Mouse (Mus musculus): ENCODE data around the gene Tle6.

Gene Tle6

GRCm38 (mm10) chr10:81592631-81593030 lies 8.2 kb downstream of the Tle6 start:
- DNase-seq (ENCODE audit: low spot score in 2 of 2), result no peak

GRCm38 (mm10) chr10:81591846-81592245 lies 9.0 kb downstream of the Tle6 start:
- DNase-seq (ENCODE audit: low spot score in 2 of 2), result no peak

- no peak for DNase-seq (ENCODE audit: low spot score in 2 of 2)
Observed at GRCm38 (mm10) chr10:81588739-81589138, 12.1 kb downstream of the Tle6 start.

GRCm38 (mm10) chr10:81583347-81583746 lies 17.5 kb downstream of the Tle6 start:
- no peak for DNase-seq (ENCODE audit: low spot score in 2 of 2)

- DNase-seq (ENCODE audit: low spot score in 2 of 2), result no peak
Observed at GRCm38 (mm10) chr10:81580441-81581070, 20.3 kb downstream of the Tle6 start.

DNA sequence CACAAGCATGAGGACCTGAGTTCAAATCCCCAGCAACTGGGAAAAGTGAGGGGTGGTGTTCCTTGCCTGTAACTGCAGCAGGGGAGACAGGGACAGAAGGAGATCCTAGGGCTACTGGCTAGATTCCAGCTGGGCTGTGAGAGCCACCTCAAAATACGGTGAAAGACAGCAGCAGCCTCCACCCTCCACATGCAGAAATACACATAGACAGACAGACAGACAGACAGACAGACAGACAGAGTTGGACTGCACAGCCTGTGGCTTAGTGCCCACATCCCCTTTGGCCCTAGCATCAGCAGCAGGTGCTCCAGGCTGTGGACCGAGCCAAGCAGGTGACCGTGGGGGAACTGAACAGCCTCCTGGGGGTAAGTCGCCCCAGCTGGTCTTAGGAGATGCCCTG lies 20.9 kb downstream of the Tle6 start:
- DNase-seq (ENCODE audit: low spot score in 2 of 2), result no peak

DNA sequence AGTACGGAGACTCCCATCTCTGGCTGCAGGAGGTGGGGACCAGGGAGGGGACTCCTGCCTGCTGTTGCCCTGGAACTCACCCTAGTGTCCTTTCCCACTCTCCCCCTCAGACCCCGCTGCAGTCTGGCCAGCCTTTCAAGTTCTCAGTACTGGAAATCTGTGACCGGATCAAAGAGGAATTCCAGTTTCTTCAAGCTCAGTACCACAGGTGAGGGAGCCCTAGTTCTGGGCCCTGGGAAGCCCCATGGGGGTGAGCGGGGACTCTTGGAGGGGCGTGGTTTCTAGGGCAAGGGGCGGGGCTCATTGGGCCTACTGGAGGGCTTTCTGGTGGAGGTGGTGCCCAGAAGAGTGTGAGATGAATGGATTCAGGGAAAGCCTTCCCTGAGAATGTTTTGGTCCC lies 25.2 kb downstream of the Tle6 start:
- DNase-seq (ENCODE audit: low spot score in 2 of 2), result no peak

GRCm38 (mm10) chr10:81575208-81575631 lies 25.7 kb downstream of the Tle6 start:
- no peak for DNase-seq (ENCODE audit: low spot score in 2 of 2)

- no peak for DNase-seq (ENCODE audit: low spot score in 2 of 2)
Observed at GRCm38 (mm10) chr10:81574081-81575056, 26.5 kb downstream of the Tle6 start, which contains the start of gene Tle2. TSS of gene Tle2 (plus strand) at chr10:81574561.

DNA sequence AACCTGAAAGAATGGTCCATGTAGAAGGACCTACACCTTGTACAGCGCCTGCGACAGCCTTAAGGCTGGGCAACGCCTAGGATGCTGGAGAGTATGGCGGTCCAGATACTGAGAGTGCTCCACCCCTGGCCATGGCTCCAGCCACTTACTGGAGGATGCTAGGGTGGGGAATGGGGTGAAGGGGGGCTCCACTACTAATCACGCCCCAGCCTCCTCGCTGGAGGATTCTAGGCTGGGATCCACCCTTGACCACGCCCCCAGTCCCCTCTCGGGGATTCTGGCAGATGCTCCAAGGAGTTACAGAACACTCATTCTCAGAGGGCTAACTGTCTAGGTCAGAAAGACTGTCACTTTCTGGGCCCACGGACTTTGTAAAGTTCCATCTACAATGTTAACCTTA lies 27.9 kb downstream of the Tle6 start:
- DNase-seq (ENCODE audit: low spot score in 2 of 2), result no peak

DNA sequence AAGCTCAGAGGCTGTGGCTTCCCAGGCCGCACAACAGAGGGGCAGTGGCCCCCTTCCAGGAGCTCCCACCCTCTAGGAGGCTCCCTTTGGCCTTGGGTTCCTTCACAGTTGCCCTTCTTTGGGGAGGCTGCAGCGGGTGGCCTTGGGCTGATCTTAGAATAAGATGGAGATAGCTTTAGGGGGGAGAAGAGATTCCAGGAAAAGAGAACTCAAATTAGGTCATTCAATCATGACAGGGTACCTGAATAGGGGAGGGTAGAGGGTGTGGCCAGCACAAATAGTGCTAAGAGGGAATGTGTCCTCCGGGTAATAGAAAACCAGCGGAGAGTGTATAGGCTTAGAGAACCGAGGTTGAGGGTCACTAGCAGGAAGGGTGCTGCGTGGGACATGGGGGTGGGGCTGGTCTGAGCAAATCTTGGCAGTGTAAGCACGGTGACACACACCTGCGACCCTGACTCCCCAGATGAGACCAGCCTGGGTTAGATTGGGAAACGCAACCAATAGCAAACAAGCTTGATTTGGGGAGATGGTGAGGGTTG lies 28.7 kb downstream of the Tle6 start:
- no peak for DNase-seq (ENCODE audit: low spot score in 2 of 2)

GRCm38 (mm10) chr10:81571501-81571876 lies 29.4 kb downstream of the Tle6 start:
- peak; percentile 98 to 99 for DNase-seq (ENCODE audit: low spot score in 2 of 2)

DNA sequence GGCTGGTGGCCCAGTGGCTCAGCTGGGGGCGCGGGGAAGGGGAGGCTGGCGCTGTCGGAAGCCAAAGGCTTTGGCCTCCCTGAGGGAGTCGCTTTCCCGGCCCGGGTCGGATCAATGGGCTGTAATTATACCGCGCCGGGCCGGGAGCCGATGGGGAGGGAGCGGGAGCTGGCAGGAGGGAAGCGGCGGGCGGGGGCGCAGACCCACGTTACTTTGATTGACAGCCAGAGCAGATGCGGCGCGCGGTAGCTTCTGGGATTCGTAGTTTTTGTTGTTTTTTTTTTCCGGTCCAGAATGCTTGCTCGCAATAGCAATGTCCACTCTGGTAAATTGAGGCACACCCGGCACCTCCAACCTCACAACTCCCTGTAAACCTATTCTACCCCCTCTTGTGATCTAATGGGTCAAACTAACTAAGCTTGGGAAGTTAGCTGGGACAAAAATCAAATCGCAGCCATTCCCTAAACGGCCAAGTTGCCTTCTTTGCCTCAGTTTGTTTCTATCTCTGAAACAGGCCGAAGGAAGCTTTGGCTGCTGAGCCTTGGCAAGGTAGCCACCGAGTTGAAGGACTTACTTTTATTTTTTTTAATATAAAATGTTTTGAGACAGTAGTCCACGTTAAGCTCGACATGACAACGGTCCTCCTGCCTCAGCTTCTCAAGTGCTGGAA lies 29.9 kb downstream of the Tle6 start:
- DNase-seq (ENCODE audit: low spot score in 2 of 2), result peak; percentile 94 to 96

DNA sequence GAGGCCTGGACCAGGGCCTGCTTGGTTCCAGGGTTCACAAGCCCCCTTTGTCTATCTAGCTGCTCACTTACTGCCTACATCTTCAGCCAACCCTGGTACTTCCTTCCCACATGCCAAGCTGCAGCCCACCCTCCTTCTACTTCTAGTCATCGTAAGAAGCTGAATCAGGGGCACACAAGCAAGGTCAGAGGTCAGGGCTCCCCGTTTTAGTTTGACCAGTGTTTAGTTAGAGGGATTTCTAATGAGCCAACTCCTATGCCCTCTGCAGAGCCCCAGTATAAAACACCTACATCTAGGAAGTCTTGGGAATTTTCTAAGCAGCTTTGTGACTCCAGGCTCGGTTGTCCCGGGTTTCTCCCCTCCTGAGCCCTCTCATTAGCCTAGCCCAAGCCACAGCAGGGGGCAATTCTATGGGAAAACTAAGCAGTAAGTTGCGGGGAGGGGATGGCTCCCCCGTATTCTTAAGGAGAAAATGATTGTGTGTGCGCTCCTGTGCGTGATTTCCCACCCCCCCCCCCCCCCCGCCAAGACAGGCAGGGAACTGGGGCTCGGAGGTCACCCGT lies 30.6 kb downstream of the Tle6 start:
- DNase-seq (ENCODE audit: low spot score in 2 of 2), result no peak

DNA sequence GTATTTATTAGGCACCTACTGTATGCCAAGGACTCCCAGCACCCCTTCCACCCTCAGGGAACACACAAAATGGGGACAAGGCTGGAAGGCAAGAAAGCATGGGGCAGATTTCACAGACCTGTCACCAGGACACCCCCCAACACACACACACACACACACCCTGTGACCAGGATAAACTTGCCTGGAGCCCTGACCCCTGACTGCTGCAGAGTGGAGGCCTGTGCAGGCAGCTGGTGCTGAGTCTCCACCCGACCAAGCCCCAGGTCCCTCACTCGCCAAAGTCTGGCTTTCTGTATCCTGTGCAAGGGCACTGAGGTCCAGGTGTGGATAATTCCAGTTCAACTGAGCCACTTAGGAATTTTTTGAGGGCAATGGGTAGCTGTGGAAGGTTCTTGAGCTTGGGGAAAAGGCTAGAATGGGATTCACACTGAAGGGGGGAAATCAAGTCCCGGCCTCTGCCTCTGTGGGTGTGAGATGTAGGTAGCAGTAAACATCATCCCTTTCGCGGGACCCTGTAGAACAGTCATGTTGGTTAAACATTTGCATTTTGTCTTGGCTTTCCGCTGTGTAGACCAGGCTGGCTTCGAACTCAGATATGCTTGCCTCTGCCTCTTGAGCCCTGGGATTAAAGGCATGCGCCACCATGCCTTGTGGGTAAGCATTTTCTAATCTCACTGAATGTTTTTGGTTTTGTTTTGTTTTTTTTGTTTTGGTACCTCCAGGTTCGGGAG lies 31.2 kb downstream of the Tle6 start:
- DNase-seq (ENCODE audit: low spot score in 2 of 2), result no peak

- no peak for DNase-seq (ENCODE audit: low spot score in 2 of 2)
Observed at GRCm38 (mm10) chr10:81568381-81569191, 32.3 kb downstream of the Tle6 start.

DNA sequence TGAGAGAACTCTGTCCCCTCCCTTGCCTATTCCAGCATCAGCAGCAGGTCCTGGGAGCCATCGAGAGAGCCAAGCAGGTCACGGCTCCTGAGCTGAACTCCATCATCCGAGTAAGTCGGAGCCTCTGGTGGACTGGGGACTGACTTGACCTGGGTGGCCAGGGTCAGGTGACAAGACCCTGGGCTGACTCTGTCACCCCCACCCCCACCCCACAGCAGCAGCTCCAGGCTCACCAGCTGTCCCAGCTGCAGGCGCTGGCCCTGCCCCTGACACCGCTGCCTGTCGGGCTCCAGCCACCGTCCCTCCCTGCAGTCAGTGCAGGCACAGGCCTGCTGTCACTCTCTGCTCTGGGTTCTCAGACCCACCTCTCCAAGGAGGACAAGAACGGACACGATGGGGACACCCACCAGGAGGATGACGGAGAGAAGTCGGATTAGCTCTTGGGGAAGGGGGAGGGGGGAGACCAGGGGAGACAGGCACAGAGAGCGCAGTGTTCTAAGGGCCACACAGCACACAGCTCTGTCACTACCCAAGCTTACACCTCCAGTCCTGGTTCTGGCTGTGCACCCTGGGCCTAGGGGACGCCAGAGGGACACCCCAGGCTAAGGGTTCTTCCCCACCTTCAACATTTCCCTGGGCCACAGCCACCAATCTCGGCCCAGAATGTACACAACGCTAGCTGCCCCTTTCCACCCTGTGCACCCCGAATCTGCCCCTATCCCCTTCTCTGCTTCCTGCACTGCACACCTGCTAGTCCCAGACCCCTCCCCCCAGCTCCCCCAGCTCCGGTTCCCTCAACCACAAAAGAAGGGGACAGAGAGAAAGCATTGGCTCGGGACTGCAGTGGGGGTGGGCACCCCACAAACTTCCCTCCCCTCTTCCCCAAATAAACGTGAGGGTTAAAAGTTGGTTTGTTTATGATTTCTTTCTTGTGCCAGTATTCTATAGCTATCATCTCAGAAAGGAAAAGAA lies 35.3 kb downstream of the Tle6 start:
- DNase-seq (ENCODE audit: low spot score in 2 of 2), result no peak

DNA sequence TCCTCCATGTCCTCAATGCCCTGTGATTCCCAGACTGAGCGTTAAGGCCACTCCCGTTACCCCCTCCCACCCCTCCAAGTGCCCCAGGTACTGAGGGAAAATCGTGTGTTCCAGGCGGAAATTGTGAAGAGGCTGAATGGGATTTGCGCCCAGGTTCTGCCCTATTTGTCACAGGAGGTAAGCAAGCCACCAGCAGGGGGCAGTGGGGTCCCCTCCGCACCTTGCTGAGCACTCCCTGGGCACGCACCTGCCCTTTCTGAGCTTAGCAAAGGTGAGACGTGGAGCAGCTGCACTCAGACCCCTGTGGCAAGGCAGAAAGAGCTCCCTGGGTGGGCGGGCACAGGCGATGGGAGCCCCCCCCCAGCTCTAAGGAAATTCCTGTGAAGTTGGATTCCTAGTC lies 36.1 kb downstream of the Tle6 start:
- no peak for DNase-seq (ENCODE audit: low spot score in 2 of 2)

GRCm38 (mm10) chr10:81564216-81564615 lies 36.7 kb downstream of the Tle6 start:
- no peak for DNase-seq (ENCODE audit: low spot score in 2 of 2)

Data from frontal cortex, postnatal 10 days (tissue).